Mouse (Mus musculus): ENCODE results near the gene Dgat2. TPM values are rescaled to one million over a fixed set of nuclear protein-coding genes. Genes with fewer than 3 reads are reported as not detected.
A peak's percentile ranks its signal among the peaks of the same experiment; 100 is the strongest.

The Dgat2 gene
- total RNA-seq, 2 experiments from 2014 or later = 307 to 556 TPM

DNA sequence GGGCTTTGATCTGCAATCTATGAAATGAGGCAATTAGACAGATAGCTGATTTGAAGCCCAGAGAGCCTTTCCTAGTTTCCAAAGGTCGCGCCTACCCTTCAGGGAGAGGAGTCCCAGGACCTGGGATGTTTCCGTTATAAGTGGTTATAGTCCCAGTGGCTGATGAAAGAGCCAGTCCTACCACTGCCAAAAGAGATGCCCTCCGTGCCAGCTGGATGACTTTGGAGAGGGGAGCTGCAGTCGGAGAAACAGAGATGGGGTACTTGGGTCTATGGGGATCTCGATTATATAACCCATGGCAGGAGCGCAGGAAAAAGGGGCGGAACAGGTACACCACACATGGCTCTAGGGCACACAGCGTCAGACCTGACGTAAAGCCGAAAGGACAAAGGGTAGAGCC is 20.6 kb downstream of the Dgat2 start:
- DNase-seq = no peak

DNA sequence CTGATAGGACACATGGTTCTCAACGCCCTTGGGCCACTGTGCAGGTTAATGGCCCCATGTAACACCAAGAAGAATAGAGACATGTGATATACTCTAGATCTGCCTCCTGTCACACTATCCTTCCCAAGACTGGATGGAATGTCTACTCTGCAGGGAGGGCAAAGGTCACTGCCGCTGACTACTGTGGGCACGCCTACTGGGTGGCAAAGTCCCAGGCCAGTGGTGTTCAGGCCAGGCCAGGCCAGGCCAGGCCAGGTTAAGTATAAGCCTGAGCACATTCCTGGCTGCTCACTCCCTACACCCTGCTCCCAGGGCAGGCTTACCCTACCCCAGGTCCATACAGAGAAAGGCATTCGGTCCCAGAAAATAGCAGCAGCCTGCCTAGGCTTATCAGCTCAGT is 21.0 kb downstream of the Dgat2 start:
- DNase-seq = peak in 1 of 2 experiments; percentile 60

DNA sequence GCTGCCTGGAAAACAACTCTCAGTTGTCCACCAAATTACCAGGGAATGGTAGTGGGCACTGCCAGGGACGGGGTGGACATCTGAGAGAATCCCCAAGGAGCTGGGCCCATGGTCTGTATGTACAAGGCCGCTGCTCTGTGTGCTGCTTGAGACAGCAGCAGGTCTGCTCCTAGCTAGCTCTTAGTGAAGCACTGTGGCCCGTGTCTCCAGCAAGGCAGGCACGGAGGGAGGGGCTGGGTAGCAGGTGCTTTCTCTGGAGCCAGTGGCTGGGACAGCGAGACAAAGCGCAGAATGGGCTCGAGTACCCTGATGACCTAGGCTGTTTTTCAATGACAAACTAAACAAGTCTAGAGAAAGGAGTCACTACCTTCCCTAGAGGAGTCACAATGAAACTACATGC is 21.5 kb downstream of the Dgat2 start:
- DNase-seq = no peak

DNA sequence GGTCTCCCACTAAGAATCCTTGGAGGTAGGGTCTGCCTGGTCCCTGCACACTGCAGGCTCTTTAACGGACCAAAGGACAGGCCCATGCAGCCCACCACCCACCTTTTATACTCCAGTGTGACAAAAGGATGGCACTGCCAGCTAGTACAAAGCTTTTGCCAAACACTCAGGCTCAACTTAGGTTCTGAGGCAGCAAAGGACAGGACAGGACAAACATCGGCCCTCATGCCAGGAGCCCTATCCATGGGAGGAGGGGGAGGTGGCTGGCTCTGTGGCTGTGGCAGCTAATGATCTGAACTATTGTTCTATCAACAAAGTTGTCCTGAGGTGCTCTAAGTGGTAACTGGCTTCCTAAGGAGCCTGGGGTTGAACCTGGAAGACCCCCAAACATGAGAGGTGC is 23.1 kb downstream of the Dgat2 start:
- DNase-seq = no peak

DNA sequence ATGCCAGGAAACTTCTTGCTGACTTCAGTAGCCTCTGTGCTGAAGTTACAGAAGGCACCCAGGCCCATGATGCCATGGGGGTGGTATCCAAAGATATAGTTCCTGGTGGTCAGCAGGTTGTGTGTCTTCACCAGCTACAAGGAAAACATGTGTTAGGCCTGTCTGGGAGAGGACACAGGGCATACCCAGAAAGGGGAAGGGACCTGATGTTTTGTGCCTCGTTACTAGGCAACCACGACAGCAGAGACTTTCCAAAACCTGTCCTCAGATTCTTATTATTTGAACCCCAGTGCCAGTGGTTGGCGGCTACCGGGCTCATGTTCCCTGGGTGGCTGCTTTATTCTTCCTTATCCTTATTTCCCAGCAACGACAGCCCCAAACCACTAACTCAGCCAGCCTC is 23.6 kb downstream of the Dgat2 start:
- no peak for DNase-seq

DNA sequence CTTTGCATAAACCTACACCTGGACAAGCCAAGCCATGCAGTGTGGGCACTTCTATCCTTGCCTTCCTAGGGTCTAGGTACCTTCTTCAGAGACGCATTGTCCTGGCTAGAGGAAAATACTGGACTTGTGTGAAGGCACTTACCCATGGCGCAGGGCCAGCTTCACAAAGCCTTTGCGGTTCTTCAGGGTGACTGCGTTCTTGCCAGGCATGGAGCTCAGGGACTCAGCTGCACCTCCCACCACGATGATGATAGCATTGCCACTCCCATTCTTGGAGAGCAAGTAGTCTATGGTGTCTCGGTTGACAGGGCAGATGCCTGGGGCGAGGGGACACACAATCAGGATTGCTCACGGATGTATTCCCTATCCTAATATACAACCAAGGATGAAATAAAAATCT is 24.5 kb downstream of the Dgat2 start:
- DNase-seq = no peak

DNA sequence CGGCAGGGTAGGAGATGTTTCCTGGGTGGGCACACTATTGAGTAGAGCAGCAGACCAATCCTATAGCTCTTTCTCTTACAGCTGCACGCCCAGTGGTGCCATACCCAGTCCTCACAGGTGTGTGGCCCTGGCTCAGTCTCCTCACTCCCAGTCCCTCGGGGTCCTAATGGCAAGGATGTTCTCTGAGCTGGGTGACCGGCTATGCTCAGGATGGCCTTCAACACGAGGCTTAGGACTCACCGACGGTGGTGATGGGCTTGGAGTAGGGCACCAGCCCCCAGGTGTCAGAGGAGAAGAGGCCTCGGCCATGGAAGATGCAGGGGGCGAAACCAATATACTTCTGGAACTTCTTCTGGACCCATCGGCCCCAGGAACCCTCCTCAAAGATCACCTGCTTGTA is 25.8 kb downstream of the Dgat2 start:
- no peak for DNase-seq

DNA sequence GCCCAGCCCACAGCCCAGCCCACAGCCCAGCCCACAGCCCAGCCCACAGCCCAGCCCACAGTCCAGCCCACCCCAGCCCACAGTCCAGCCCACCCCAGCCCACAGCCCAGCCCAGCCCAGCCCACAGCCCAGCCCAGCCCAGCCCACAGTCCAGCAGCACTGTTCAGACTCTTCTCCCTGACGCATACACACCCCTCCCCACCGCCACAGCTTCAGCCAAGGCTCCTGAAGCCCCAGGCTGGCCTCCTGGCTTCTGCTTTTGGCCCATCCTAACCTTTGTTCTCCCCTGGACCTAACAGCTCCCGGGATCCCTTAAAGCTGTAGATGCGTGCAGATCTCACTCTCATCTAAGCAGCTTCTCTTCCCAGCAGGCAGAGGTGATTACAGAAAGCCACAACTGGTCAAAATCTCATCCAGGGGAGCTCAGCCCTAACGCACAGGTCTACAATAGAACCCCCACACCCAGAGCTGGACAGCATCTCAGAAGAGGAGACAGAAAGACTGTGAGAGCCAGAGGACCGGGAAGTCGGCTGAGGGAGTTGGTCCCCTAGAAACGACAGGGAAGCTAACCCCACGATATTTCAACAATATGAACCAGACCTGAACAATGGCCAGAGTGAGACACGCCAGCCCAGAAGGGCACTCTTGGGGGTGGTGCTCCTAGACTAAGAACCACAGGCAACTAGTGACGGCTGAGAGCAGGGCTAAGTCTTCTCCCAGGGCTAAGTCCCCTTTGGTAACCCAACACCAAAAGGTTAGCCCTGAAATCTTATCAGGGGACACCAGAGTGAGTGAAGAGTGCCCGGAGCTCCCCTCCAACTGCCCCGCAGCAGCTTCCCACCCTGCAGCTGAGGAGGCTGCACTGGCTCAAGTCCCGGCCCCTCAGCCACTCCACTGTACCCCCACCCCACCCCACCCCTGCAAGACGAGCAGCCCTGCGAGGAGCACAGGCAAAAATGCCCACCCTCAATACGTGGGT is 26.9 kb downstream of the Dgat2 start:
- peak; percentile 51 to 61 for DNase-seq

DNA sequence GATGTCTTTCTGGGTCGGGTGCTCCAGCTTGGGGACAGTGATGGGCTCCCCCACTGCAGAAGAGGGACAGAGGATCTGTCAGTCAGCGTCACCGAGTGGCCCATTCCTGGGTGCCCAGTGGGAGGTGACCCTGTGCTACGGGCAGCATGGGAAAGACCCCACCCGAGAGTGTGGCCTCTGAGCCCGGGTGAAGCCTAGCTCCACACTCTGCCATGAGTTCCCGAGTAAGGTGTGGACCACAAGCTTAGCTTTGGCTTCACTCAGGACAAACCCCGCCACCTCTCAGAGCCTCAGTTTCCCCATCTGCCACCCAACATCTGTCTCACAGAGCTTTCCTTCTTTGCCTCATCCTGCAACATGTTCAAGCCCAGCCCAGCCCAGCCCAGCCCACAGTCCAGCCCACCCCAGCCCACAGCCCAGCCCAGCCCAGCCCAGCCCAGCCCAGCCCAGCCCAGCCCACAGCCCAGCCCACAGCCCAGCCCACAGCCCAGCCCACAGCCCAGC is 27.8 kb downstream of the Dgat2 start:
- DNase-seq = no peak

DNA sequence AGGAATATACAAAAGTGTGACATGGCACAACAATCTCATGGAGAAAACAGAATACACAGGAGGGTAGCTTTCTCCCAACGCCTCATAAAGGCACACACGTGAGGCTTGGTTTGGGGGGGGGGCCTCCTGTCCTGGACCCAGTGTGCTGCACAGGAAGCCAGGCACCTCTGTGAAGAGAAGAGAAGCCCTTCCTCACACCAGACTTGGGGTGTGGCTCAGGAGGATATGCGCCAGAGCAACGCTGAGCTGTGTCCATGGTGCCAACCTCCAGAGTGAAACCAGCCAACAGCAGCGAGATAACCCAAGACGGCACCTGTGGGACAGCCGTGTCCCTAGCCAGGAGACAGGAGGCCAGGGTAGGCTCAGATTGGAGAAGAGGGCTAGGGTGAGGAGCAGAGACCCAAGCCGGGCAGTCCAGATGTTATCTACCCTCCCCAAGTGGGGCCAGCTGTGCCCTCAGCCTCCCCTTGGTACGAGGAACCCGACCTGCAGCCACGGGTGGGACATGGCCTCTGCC is 28.8 kb downstream of the Dgat2 start:
- DNase-seq = no peak

DNA sequence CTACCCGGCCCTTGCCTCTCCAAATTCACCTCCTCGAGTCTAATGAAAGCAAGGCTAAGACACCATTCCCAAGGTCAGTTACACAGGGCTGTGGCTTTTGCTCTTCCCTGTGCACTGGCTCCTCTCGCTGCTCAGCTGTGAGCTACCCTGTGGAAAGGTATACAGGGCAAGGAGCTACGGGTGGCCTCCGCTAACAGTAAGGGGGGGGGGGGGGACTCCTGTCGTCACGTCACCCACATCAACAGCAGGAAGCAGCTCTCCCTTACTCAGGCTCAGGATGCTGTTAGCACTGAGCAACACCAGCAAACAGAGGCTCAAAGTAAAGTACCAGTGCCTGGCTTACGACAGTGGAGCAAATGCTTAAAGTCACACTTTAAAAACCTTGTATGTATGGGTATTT is 29.8 kb downstream of the Dgat2 start:
- no peak for DNase-seq

DNA sequence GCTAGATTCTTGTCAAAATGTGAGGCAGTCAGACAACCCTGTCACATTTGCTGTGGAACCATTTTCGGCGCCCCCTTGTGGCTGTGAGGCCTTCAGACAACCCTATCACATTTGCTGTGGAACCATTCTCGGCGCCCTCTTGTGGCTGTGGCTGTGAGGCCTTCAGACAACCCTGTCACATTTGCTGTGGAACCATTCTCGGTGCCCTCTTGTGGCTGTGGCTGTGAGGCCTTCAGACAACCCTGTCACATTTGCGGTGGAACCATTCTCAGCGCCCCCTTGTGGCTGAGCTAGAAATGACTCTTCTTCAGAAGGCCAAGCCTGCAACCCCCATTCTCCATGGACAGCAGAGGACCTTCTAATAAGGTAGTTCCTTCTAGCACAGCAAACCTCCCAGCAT is 31.2 kb downstream of the Dgat2 start:
- DNase-seq = peak; percentile 94 to 95

DNA sequence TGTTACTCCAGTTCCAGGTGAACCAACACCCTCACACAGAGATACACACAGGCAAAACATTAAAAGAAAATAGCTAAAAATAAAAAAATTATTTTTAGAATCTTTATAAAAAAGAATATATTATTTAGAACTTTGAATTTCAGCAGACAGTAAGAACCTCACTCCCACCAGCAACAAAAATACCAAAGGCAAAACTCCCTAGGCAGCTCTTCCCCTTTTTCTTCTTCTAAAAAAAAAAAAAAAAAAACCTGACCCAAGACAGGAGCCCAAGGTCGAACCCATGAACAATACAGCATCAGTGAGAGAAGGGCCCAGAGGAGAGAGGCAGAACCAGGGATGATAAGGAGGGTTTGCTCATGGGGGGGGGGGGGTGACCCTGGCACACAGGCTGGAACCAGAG is 33.5 kb downstream of the Dgat2 start:
- DNase-seq = no peak

DNA sequence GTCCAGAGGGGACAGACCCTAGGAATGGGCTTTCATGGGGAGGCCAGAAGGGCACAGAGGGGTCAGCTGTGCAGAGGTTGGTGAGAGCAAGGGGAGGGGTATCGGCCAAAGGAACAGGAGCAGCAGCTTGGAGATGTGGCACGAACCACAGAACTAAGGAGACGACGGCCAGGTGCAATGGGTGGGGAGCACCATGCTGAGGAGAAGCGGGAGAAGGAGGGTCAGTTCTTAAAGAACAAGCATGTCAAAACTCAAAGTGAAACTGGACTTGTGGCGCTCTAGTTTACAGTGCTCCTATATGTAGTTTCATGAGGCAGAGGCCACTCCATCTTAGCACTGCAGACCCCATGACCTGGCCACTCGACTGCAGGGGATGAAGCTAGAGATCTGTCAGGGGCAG is 35.0 kb downstream of the Dgat2 start:
- no peak for DNase-seq

DNA sequence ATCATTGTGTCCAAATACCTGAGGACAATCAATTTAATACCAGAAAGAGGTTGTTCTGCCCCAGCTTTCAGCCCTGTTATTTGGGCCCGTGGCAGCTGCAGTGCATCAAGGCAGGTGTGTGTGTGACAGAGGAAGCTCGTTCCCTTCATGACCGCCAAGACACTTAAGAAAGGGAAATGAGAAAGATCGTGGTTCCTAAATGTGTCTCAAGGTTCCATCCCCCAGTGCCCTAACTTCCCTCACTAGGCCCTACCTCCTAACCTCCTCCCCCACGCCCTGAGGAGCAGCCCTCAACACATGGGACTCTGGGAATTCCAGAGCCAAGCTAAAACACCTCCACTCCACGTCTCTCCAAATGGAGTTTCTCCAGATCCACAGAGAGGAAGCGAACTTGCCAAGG is 35.6 kb downstream of the Dgat2 start:
- no peak for DNase-seq

DNA sequence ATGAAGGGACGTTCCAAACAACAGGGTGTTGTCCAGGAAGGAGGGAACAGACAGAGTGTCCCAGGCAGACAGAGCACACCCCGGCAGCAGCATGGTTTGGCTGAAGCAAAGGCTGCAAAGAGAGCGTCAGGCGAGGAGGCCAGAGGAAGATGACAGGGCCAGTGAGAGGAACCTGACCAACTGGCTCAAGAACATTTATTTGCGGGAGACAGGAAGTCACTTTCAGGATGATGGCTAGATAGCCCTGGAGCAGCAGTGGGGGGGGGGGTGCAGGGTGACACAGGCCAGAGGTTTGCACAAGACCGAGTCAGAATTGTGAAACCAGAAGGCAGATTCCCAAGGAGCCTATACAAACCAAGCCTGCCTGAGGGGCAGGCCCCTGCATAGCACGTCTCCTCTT is 36.5 kb downstream of the Dgat2 start:
- no peak for DNase-seq

DNA sequence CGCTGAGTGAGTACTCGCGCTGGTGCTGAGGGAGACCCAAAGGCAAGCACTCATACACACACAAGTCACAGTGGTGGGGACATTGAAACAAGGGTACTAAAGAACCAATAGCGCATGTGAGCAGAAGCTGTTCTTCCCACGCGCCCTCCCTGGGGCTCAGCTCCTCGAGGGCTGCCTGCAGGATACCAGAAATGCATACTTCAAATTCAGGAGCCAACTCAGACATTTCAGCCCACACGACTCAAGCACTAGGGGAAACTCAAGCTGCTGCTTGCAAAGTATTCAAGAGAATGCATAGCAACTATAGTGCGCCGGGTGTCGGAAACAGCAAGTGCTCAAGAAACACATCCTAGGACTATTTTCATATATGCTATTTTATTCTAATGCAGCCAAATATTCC is 37.9 kb downstream of the Dgat2 start:
- DNase-seq = no peak

DNA sequence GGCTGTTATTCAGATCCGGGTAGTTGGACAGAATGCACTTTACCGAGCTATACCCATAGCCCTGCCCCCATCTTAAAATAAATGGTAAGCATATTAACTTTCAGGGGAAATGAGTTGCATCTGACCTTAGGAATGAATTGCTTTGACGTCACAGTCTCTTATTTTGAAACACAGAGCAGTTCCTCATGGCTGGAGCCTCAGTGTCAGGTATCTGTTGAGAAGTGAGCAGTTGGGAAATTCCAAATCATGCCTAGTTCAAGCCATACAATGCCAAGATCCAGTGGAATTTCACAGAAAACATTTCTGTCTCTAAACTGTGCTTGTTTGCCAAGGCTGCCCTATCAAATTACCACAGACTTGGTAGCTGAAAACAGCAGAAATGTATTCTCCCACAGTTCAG is 39.3 kb downstream of the Dgat2 start:
- no peak for DNase-seq

DNA sequence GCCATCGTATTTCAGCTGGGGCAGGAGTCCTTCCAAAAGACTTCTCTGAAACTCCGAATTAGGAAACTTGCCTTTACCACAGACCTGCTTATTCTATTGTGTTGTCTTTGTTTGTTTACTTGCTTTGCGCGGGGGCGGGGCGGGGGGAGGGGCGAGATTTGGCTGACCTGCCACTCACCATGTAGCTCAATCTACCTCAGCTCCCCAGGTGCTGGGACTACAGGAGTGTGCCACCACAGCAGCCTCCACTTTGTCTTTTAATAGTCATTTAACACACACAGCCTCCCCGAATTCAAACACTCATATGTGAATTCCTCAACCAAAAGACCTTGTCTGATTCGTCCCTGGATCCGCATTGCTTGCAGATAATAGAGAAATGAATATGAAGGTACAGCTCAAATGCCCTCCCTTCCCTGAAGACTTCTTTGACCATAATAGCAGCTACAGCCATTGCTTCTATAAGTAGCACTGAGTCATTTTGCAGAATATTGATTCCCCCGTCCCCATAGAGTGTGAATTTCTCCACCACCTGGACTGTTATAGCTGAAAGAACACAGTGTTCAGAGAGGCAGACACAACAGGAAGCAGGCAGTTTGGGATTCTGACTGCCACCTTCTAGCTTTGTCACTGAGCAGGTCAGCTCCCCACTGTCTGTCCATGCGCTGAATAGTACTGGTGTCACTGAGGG is 40.5 kb downstream of the Dgat2 start:
- DNase-seq = no peak

DNA sequence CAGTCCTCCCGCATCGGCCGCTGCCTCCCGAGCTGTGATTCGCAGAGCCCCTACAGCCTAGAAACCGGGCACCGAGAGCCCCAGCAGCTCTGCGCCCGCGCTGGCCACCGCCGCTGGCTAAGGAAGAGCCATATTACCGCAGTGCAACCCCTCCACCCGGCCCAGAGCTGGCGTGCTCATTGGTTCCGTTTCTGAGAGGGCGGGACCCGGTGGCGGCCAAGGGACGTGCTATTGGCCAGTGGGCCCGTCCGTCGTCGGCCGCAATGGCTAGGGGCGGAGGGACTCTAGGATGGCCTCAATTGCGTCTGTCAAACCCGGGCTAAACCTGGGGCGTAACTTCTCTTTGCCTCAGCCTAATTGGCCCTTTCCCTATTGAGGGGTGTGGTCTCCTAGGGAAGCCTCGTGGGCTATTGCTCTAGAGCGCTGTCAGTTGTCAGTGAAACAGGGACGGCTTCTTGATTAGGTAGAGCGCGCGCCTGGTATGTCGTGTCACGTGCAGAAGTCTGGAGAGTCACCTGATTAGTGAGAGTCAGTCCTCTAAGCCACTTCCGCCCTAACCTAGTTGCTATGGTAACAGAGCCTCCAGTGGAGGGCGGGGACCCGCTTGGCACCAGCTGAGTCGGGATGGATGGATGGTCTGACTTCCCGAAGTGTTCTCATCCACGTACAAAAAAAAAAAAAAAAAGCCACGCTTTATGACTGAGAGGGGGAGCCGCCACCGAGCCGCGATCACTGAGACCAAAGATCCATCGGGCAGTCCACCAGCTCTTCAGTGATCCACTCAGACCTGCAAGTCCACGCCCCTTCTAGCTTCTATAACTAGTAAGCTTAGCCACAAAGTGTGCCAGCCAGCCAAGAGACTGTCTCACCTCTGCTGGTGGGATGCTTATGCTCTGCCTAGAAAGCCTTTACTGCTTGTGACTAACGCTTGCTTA is 41.3 kb downstream of the Dgat2 start, which contains the start of gene Uvrag:
Gene Uvrag (minus strand): TSS at position 158 of the 935 bp plus-strand sequence.
- peak; percentile 99 for DNase-seq

DNA sequence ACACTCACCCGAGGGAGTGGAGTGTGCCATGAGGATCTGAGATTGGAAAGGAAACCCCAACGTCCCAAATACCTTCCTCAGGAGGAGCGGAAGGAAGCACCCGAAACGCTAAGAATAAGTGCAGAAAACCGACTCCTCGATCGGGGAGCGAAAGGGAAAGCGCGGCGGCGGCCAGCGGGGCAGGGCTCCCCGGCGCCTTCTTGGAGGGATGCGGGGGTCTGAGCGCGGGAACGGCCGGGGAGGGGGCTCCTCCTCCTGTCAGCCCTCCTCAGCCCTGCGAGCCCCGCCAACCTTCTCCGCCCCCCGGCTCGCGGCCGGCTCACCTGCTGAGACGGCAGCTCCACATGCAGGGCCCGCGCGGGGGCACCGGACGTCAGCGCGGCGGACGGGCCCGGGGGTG is 42.0 kb downstream of the Dgat2 start:
- DNase-seq = no peak
